Comparison of ENCODE assay signal across 8 mouse cellular contexts in genomic region chr19:46046621-46047025, GRCm38 (mm10). TPM values are rescaled to one million over a fixed set of nuclear protein-coding genes. Genes with fewer than 3 reads are reported as not detected.
DNase-seq lines count a peak whose midpoint lies in the region; ATAC-seq and TF ChIP-seq lines count a peak whose summit lies in the region.

No protein-coding gene starts in this region.

- H3K9ac ChIP-seq in limb, embryonic 11.5 days (ENCODE audit: low read length): no peak overlapping the region

- H3K9me3 ChIP-seq in limb, embryonic 11.5 days (ENCODE audit: control insufficient read depth, low read length): no peaks in the 10 kb centered on the region

- H3K4me3 ChIP-seq in kidney, adult 2 months (ENCODE audit: insufficient read depth, low read depth, low read length): no peak overlapping the region
- H3K4me3 ChIP-seq in embryonic fibroblast, embryonic 13.5 days (ENCODE audit: insufficient read depth, low read length): no peak overlapping the region
- H3K4me3 ChIP-seq in limb, embryonic 11.5 days (ENCODE audit: low read depth, low read length): no peak overlapping the region
- H3K4me3 ChIP-seq in olfactory bulb, adult 2 months (ENCODE audit: insufficient read depth, low read depth, low read length): no peak overlapping the region

- no peaks in the 10 kb centered on the region for H3K27me3 ChIP-seq in kidney, adult 2 months (replicated peaks; ENCODE audit: control insufficient read depth, insufficient read depth, low read length)
- H3K27me3 ChIP-seq in limb, embryonic 11.5 days (ENCODE audit: control insufficient read depth, insufficient read depth, low read length): no peaks in the 10 kb centered on the region

- ATAC-seq in limb, embryonic 11.5 days (ENCODE audit: insufficient number of reproducible peaks, low FRiP score, low TSS enrichment, low read depth): no peak

- TF ChIP-seq CTCF in kidney, adult 2 months (conservative IDR thresholded peaks at IDR 0.05; ENCODE audit: insufficient read depth, insufficient read length, low read depth, low read length): no peak
- no peak for TF ChIP-seq CTCF in embryonic fibroblast, embryonic 13.5 days (IDR thresholded peaks at IDR 0.05; ENCODE audit: borderline replicate concordance, insufficient read depth, low read length)
- no peak for TF ChIP-seq CTCF in olfactory bulb, adult 2 months (IDR thresholded peaks at IDR 0.05; ENCODE audit: insufficient read depth, low read depth, low read length)

- 4% methylated on average over 10 of the region's 10 CpGs for WGBS in kidney, adult 2 months
- WGBS in limb, embryonic 11.5 days: 7% methylated on average over 10 of the region's 10 CpGs
- WGBS in olfactory bulb, adult 2 months: 9% methylated on average over 10 of the region's 10 CpGs

- peak overlapping the region; percentile 7; the same call in 1 of the 2 replicates for H3K4me2 ChIP-seq in limb, embryonic 11.5 days (ENCODE audit: low read depth, severe bottlenecking)

- peak overlapping the region; percentile 89 for H3K27ac ChIP-seq in kidney, adult 2 months (ENCODE audit: insufficient read depth, low read depth, low read length)
- peak overlapping the region; percentile 67; the same call in 1 of the 2 replicates for H3K27ac ChIP-seq in embryonic fibroblast, embryonic 13.5 days (ENCODE audit: insufficient read depth, low read length)
- H3K27ac ChIP-seq in limb, embryonic 11.5 days (replicated peaks; ENCODE audit: low read depth, low read length): 0 out of 2 replicates have a peak overlapping the region, but pooled peaks have one; percentile 33
- peak overlapping the region; percentile 71 for H3K27ac ChIP-seq in olfactory bulb, adult 2 months (ENCODE audit: insufficient read depth, low read depth, low read length)

- peaks cover 23% of the 10 kb centered on the region for H3K4me1 ChIP-seq in kidney, adult 2 months (ENCODE audit: control insufficient read depth, insufficient read depth, low read length)
- H3K4me1 ChIP-seq in embryonic fibroblast, embryonic 13.5 days (ENCODE audit: control insufficient read depth, insufficient read depth, low read length): no peaks in the 10 kb centered on the region
- peaks cover 24% of the 10 kb centered on the region for H3K4me1 ChIP-seq in limb, embryonic 11.5 days (ENCODE audit: control insufficient read depth, insufficient read depth, low read length)
- peaks cover 28% of the 10 kb centered on the region for H3K4me1 ChIP-seq in olfactory bulb, adult 2 months (ENCODE audit: control insufficient read depth, insufficient read depth, low read length)

- DNase-seq in kidney, adult 2 months: peak; percentile 29
- no peak for DNase-seq in kidney, adult 18-20 months
- no peak for DNase-seq in limb, embryonic 11.5 days (ENCODE audit: low spot score)
- DNase-seq in embryo, embryonic 9.5 days (ENCODE audit: extremely low spot score): no peak
- DNase-seq in layer of hippocampus, adult 8-10 months (ENCODE audit: low spot score in 2 of 2): no peak
- no peak for DNase-seq in ovary, postnatal 10 days (ENCODE audit: low spot score)

- no peaks in the 10 kb centered on the region for H3K36me3 ChIP-seq in kidney, adult 2 months (ENCODE audit: control insufficient read depth, insufficient read depth, low read length)
- no peaks in the 10 kb centered on the region for H3K36me3 ChIP-seq in limb, embryonic 11.5 days (ENCODE audit: control insufficient read depth, insufficient read depth, low read length)

- no peak for TF ChIP-seq POLR2A in kidney, adult 2 months (IDR thresholded peaks at IDR 0.05; ENCODE audit: low read depth, low read length)
- TF ChIP-seq POLR2A in embryonic fibroblast, embryonic 13.5 days (IDR thresholded peaks at IDR 0.05; ENCODE audit: low read depth, low read length): no peak
- no peak for TF ChIP-seq POLR2A in olfactory bulb, adult 2 months (IDR thresholded peaks at IDR 0.05; ENCODE audit: insufficient read depth, low read depth, low read length)

RNA-seq across cellular contexts. Expression of gene Ldb1, which starts 1.6 kb away (rescaled TPM):
- 107 and 111 TPM in 2 replicates for polyA plus RNA-seq in kidney, adult 2 months (2012; rRNA removed)
- polyA plus RNA-seq in embryonic fibroblast, embryonic 13.5 days (2011; ENCODE audit: insufficient read length, low read depth, missing spikeins): 116 and 124 TPM in 2 replicates
- polyA plus RNA-seq in limb, embryonic 11.5 days (2014; fragmentation: Nextera tagmentation; extraction: Ambion mirVana): 93.1 and 97.6 TPM in 2 replicates
- 245 TPM in 1 of 2 replicates, not detected in the other for polyA plus RNA-seq in olfactory bulb, adult 2 months (2012; ENCODE audit: insufficient read depth, insufficient read length, low replicate concordance, missing spikeins)
- total RNA-seq in layer of hippocampus, adult 8-10 months (2022): 100 to 1,000 TPM; 109 to 123 (median 120) TPM

RNA-seq across cellular contexts. Expression of gene Pprc1, which starts 1.9 kb away (rescaled TPM):
- 10.7 and 10.8 TPM in 2 replicates for polyA plus RNA-seq in kidney, adult 2 months (2012; rRNA removed)
- 46.9 and 58.0 TPM in 2 replicates for polyA plus RNA-seq in embryonic fibroblast, embryonic 13.5 days (2011; ENCODE audit: insufficient read length, low read depth, missing spikeins)
- 55.2 and 55.5 TPM in 2 replicates for polyA plus RNA-seq in limb, embryonic 11.5 days (2014; fragmentation: Nextera tagmentation; extraction: Ambion mirVana)
- not detected in 2 replicates for polyA plus RNA-seq in olfactory bulb, adult 2 months (2012; ENCODE audit: insufficient read depth, insufficient read length, low replicate concordance, missing spikeins)
- 10 to 100 TPM; 26.4 to 34.8 (median 32.4) TPM for total RNA-seq in layer of hippocampus, adult 8-10 months (2022)

RNA-seq across cellular contexts. Expression of gene Nolc1, which starts 29.0 kb away (rescaled TPM):
- polyA plus RNA-seq in kidney, adult 2 months (2012; rRNA removed): 8.4 and 10.0 TPM in 2 replicates
- polyA plus RNA-seq in embryonic fibroblast, embryonic 13.5 days (2011; ENCODE audit: insufficient read length, low read depth, missing spikeins): 56.2 and 57.1 TPM in 2 replicates
- polyA plus RNA-seq in limb, embryonic 11.5 days (2014; fragmentation: Nextera tagmentation; extraction: Ambion mirVana): 133 and 149 TPM in 2 replicates
- not detected in 2 replicates for polyA plus RNA-seq in olfactory bulb, adult 2 months (2012; ENCODE audit: insufficient read depth, insufficient read length, low replicate concordance, missing spikeins)
- total RNA-seq in layer of hippocampus, adult 8-10 months (2022): 10 to 100 TPM; 44.8 to 51.0 (median 47.7) TPM

RNA-seq across cellular contexts. Expression of gene Hps6, which starts 43.3 kb away (rescaled TPM):
- polyA plus RNA-seq in kidney, adult 2 months (2012; rRNA removed): 4.8 and 5.5 TPM in 2 replicates
- polyA plus RNA-seq in embryonic fibroblast, embryonic 13.5 days (2011; ENCODE audit: insufficient read length, low read depth, missing spikeins): 4.7 and 5.4 TPM in 2 replicates
- polyA plus RNA-seq in limb, embryonic 11.5 days (2014; fragmentation: Nextera tagmentation; extraction: Ambion mirVana): 2.7 and 3.1 TPM in 2 replicates
- not detected in 2 replicates for polyA plus RNA-seq in olfactory bulb, adult 2 months (2012; ENCODE audit: insufficient read depth, insufficient read length, low replicate concordance, missing spikeins)
- 1 to 10 TPM; 6.1 to 8.8 (median 8.2) TPM for total RNA-seq in layer of hippocampus, adult 8-10 months (2022)

RNA-seq across cellular contexts. Expression of gene Armh3, which starts 48.3 kb away (rescaled TPM):
- 11.4 and 12.2 TPM in 2 replicates for polyA plus RNA-seq in kidney, adult 2 months (2012; rRNA removed)
- 10.5 and 15.3 TPM in 2 replicates for polyA plus RNA-seq in embryonic fibroblast, embryonic 13.5 days (2011; ENCODE audit: insufficient read length, low read depth, missing spikeins)
- 15.0 and 16.3 TPM in 2 replicates for polyA plus RNA-seq in limb, embryonic 11.5 days (2014; fragmentation: Nextera tagmentation; extraction: Ambion mirVana)
- polyA plus RNA-seq in olfactory bulb, adult 2 months (2012; ENCODE audit: insufficient read depth, insufficient read length, low replicate concordance, missing spikeins): not detected in 2 replicates
- 10 to 100 TPM; 18.4 to 24.1 (median 22.3) TPM for total RNA-seq in layer of hippocampus, adult 8-10 months (2022)

Comparison
In these comparisons a context has a peak if more than half of its experiments do, and no peak if none do; other contexts are left out.
1. H3K27ac ChIP-seq: peak in every context shown above with its lines; median percentile 89 in kidney, adult 2 months; 71 in olfactory bulb, adult 2 months; 67 in embryonic fibroblast, embryonic 13.5 days; 33 in limb, embryonic 11.5 days.